Mouse (Mus musculus): ENCODE measurements around the gene Srpk1. TPM values are rescaled to one million over a fixed set of nuclear protein-coding genes. Genes with fewer than 3 reads are reported as not detected.
A peak's percentile ranks its signal among the peaks of the same experiment; 100 is the strongest.

The Srpk1 gene
- total and polyA plus RNA-seq, 3 experiments, result 60.8 to 129 (median 65.9) TPM

DNA sequence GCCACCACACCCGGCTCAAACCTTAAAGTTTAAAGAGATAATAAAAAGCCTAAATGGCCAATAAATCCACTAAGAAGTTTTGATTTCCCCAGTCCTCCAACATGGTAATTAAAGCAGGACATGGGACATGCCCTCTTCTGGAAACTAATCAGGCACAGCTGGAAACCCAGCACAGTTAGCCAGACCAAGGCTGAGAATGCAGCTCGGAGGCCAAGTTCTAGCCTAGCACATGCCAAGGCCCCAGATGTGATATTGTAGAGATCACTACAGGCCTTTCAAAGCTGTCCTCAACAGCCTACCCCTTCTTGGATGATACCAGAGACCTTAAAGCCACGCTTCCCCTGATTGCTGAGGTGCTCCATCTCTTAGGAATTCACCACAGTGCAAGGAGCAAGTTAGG lies 36.0 kb downstream of the Srpk1 start:
- Histone ChIP-seq H3K9ac (ENCODE audit: insufficient read depth, low read depth) (no peak overlapping the region), H3K36me3 (replicated peaks in 1 of 2; ENCODE audit: control insufficient read depth in 1 of 2, insufficient read depth in 1 of 2, low read length in 1 of 2) (peaks cover 38 to 47% of the 10 kb centered on the region in 2 experiments), H3K9me3 (replicated peaks; ENCODE audit: low read length) (no peaks in the 10 kb centered on the region), H3K79me2 (replicated peaks; ENCODE audit: control insufficient read depth, extremely low read depth, insufficient read depth, poor library complexity, severe bottlenecking) (no peaks in the 10 kb centered on the region), H3K27ac (ENCODE audit: insufficient read depth, low read depth) (no peak overlapping the region), H3K4me2 (ENCODE audit: insufficient read depth, low read depth, poor library complexity, severe bottlenecking) (no peak overlapping the region), H3K4me1 (ENCODE audit: control insufficient read depth in 1 of 2, insufficient read depth in 2 of 2) (no peaks in the 10 kb centered on the region; a peak in 1 of 4 replicates), H3K27me3 (replicated peaks) (no peaks in the 10 kb centered on the region), H3K4me3 (replicated peaks in 1 of 3; ENCODE audit: low read depth in 2 of 3, low read length in 2 of 3, poor library complexity in 1 of 3) (no peak overlapping the region)
- no peak for TF ChIP-seq NELFE (IDR thresholded peaks at IDR 0.05; ENCODE audit: low read depth, low read length)
- TF ChIP-seq CHD2 (IDR thresholded peaks at IDR 0.05; ENCODE audit: low read length), result no peak
- no peak for TF ChIP-seq ZMIZ1 (IDR thresholded peaks at IDR 0.05; ENCODE audit: low read depth, low read length)
- TF ChIP-seq MAX (IDR thresholded peaks at IDR 0.05; ENCODE audit: low read length), result no peak
- no peak for TF ChIP-seq ZKSCAN1 (IDR thresholded peaks at IDR 0.05; ENCODE audit: borderline replicate concordance, low read depth, low read length)
- TF ChIP-seq NRF1 (IDR thresholded peaks at IDR 0.05; ENCODE audit: low read depth, low read length), result no peak
- no peak for TF ChIP-seq EP300 (IDR thresholded peaks at IDR 0.05; ENCODE audit: low read length)
- no peak for TF ChIP-seq JUND (conservative IDR thresholded peaks at IDR 0.05; ENCODE audit: low read depth, low read length)
- dilution Hi-C loops (cut with MboI; ENCODE audit: extremely low pct_ligation_motif_present, extremely low pct_unique_long_range_greater_than_20kb, low sequenced_read_pairs) (no loop called here), in situ Hi-C loops (cut with MboI; ENCODE audit: low pct_ligation_motif_present, low pct_unique_long_range_greater_than_20kb, low sequenced_read_pairs) (no loop called here)
- DNase-seq (ENCODE audit: extremely low read depth), result no peak

- H3K36me3 ChIP-seq (replicated peaks in 1 of 2; ENCODE audit: control insufficient read depth in 1 of 2, insufficient read depth in 1 of 2, low read length in 1 of 2), result no peaks in the 10 kb centered on the region
- H3K4me1 ChIP-seq (ENCODE audit: control insufficient read depth in 1 of 2, insufficient read depth in 2 of 2), result no peaks in the 10 kb centered on the region; a peak in 1 of 4 replicates
- dilution Hi-C loops (cut with MboI; ENCODE audit: extremely low pct_ligation_motif_present, extremely low pct_unique_long_range_greater_than_20kb, low sequenced_read_pairs) (no loop called here), in situ Hi-C loops (cut with MboI; ENCODE audit: low pct_ligation_motif_present, low pct_unique_long_range_greater_than_20kb, low sequenced_read_pairs) (no loop called here)
- peaks cover 6% of the 10 kb centered on the region for H3K9me3 ChIP-seq (replicated peaks; ENCODE audit: low read length)
- no peak overlapping the region for H3K4me2 ChIP-seq (ENCODE audit: insufficient read depth, low read depth, poor library complexity, severe bottlenecking)
- H3K79me2 ChIP-seq (replicated peaks; ENCODE audit: control insufficient read depth, extremely low read depth, insufficient read depth, poor library complexity, severe bottlenecking), result no peaks in the 10 kb centered on the region
- H3K27me3 ChIP-seq (replicated peaks), result peaks cover 7% of the 10 kb centered on the region
- H3K27ac ChIP-seq (ENCODE audit: insufficient read depth, low read depth), result no peak overlapping the region
- no peak overlapping the region for H3K4me3 ChIP-seq (replicated peaks in 1 of 3; ENCODE audit: low read depth in 2 of 3, low read length in 2 of 3, poor library complexity in 1 of 3)
- DNase-seq (ENCODE audit: extremely low read depth), result no peak
- no peak overlapping the region for H3K9ac ChIP-seq (ENCODE audit: insufficient read depth, low read depth)
- peak in 1 of 2 experiments; percentile 37; a peak in 2 of 4 replicates for TF ChIP-seq CTCF (conservative IDR thresholded peaks at IDR 0.05 in 1 of 2, IDR thresholded peaks at IDR 0.05 in 1 of 2; ENCODE audit: low read depth in 2 of 2, low read length in 2 of 2)
- TF ChIP-seq BHLHE40 (IDR thresholded peaks at IDR 0.05; ENCODE audit: low read depth, low read length), result no peak
These were observed 41.5 kb downstream of the Srpk1 start for GRCm38 (mm10) chr17:28581056-28581455.

DNA sequence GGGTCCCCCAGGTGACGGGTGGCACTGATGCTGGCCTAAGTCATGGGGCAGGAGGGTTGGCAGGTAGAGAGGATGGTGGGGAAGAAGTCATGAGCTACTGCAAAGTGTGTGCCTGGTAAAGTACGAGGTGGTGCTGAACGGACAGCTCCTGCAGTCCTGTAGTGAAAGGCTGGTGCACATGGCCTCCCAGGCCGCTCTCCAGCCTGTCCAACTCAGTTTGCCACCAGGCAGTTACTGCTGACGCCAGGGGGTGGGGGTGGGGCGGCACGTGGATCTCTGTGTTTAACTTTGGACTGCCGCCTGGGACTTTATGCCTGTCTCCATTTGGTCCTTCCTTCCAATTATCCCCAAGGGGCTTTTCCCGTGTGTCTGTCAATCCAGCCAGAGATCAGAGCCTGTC lies 42.1 kb downstream of the Srpk1 start:
- dilution Hi-C loops (cut with MboI; ENCODE audit: extremely low pct_ligation_motif_present, extremely low pct_unique_long_range_greater_than_20kb, low sequenced_read_pairs) (no loop called here), in situ Hi-C loops (cut with MboI; ENCODE audit: low pct_ligation_motif_present, low pct_unique_long_range_greater_than_20kb, low sequenced_read_pairs) (no loop called here)
- H3K9ac ChIP-seq (ENCODE audit: insufficient read depth, low read depth), result no peak overlapping the region
- peaks cover 0 to 4% of the 10 kb centered on the region in 2 experiments; a peak in 2 of 4 replicates for H3K4me1 ChIP-seq (ENCODE audit: control insufficient read depth in 1 of 2, insufficient read depth in 2 of 2)
- no peak overlapping the region for H3K4me2 ChIP-seq (ENCODE audit: insufficient read depth, low read depth, poor library complexity, severe bottlenecking)
- H3K27me3 ChIP-seq (replicated peaks), result peaks cover 7% of the 10 kb centered on the region
- H3K9me3 ChIP-seq (replicated peaks; ENCODE audit: low read length), result peaks cover 12% of the 10 kb centered on the region
- H3K27ac ChIP-seq (ENCODE audit: insufficient read depth, low read depth), result no peak overlapping the region
- DNase-seq (ENCODE audit: extremely low read depth), result peak; percentile 48
- no peaks in the 10 kb centered on the region for H3K36me3 ChIP-seq (replicated peaks in 1 of 2; ENCODE audit: control insufficient read depth in 1 of 2, insufficient read depth in 1 of 2, low read length in 1 of 2)
- no peaks in the 10 kb centered on the region for H3K79me2 ChIP-seq (replicated peaks; ENCODE audit: control insufficient read depth, extremely low read depth, insufficient read depth, poor library complexity, severe bottlenecking)
- no peak overlapping the region for H3K4me3 ChIP-seq (replicated peaks in 1 of 3; ENCODE audit: low read depth in 2 of 3, low read length in 2 of 3, poor library complexity in 1 of 3)
- TF ChIP-seq TCF12 (IDR thresholded peaks at IDR 0.05; ENCODE audit: low read depth, low read length), result no peak
- TF ChIP-seq HCFC1 (IDR thresholded peaks at IDR 0.05; ENCODE audit: low read depth, low read length), result no peak
- TF ChIP-seq ZC3H11A (IDR thresholded peaks at IDR 0.05; ENCODE audit: low read depth, low read length), result no peak
- TF ChIP-seq MXI1 (IDR thresholded peaks at IDR 0.05; ENCODE audit: low read depth, low read length), result peak; percentile 95
- no peak for TF ChIP-seq NELFE (IDR thresholded peaks at IDR 0.05; ENCODE audit: low read depth, low read length)
- no peak for TF ChIP-seq MAZ (IDR thresholded peaks at IDR 0.05; ENCODE audit: low read depth, low read length)
- TF ChIP-seq EP300 (IDR thresholded peaks at IDR 0.05; ENCODE audit: low read length), result no peak
- no peak for TF ChIP-seq BHLHE40 (IDR thresholded peaks at IDR 0.05; ENCODE audit: low read depth, low read length)
- no peak for TF ChIP-seq RCOR1 (conservative IDR thresholded peaks at IDR 0.05; ENCODE audit: low read depth, low read length)
- TF ChIP-seq CHD1 (IDR thresholded peaks at IDR 0.05; ENCODE audit: low read depth, low read length), result no peak
- TF ChIP-seq ETS1 (conservative IDR thresholded peaks at IDR 0.05; ENCODE audit: low read depth, low read length), result no peak
- TF ChIP-seq TBP (conservative IDR thresholded peaks at IDR 0.05; ENCODE audit: low read depth, low read length), result no peak
- no peak for TF ChIP-seq ZMIZ1 (IDR thresholded peaks at IDR 0.05; ENCODE audit: low read depth, low read length)
- TF ChIP-seq E2F4 (IDR thresholded peaks at IDR 0.05; ENCODE audit: insufficient replicate concordance, low read depth, low read length), result no peak
- no peak for TF ChIP-seq ZNF384 (IDR thresholded peaks at IDR 0.05; ENCODE audit: low read depth, low read length)
- no peak for TF ChIP-seq POLR2A (IDR thresholded peaks at IDR 0.05; ENCODE audit: low read depth, low read length)
- TF ChIP-seq MAX (IDR thresholded peaks at IDR 0.05; ENCODE audit: low read length), result peak; percentile 57; the same call in 1 of the 2 replicates
- TF ChIP-seq NRF1 (IDR thresholded peaks at IDR 0.05; ENCODE audit: low read depth, low read length), result no peak
- TF ChIP-seq USF2 (conservative IDR thresholded peaks at IDR 0.05; ENCODE audit: low read depth, low read length), result no peak
- TF ChIP-seq SIN3A (IDR thresholded peaks at IDR 0.05; ENCODE audit: low read length), result peak; percentile 66; the same call in 1 of the 2 replicates
- no peak for TF ChIP-seq USF1 (IDR thresholded peaks at IDR 0.05; ENCODE audit: low read depth, low read length)
- no peak for TF ChIP-seq POLR2AphosphoS2 (IDR thresholded peaks at IDR 0.05; ENCODE audit: low read depth, low read length)
